Mouse (Mus musculus) erythroblast, embryonic 14.5 days (primary cell): ENCODE results near the gene Prkn.

Experiments used
- GATA1 ChIP-seq: IDR thresholded peaks from 2 replicates; pipeline ENCODE4 v1.6.1; 2012; ENCODE audit warnings: low read length, inconsistent platforms, mixed read lengths
- TAL1 ChIP-seq: IDR thresholded peaks from 3 replicates; pipeline ENCODE4 v1.6.1; 2012; ENCODE audit warnings: low read length, inconsistent platforms, mixed read lengths

GRCm38 (mm10) chr17:10959066-10959864, 119.1 kb downstream of the Prkn start:
- no peak for TF ChIP-seq TAL1
- no peak for TF ChIP-seq GATA1
